Mouse (Mus musculus) kidney, adult 2 months (tissue): ENCODE results near the gene Zfp64.

ENCODE experiments used
- CTCF ChIP-seq: fragments of 200-500 bp; conservative IDR thresholded peaks from 2 replicates; pipeline ENCODE4 v1.5.1; 2011; ENCODE audit warnings: low read depth, mild to moderate bottlenecking, control low read depth, low read length, moderate library complexity, mixed read lengths; ENCODE audit not compliant: insufficient read depth, insufficient read length
- POLR2A ChIP-seq: fragments of 200-500 bp; IDR thresholded peaks from one replicate; pipeline ENCODE4 v1.6.1; 2011; ENCODE audit warnings: low read depth, low read length, control low read depth

GRCm38 (mm10) chr2:168876631-168877030 lies 78.8 kb downstream of the Zfp64 start:
- no peak for TF ChIP-seq CTCF
- no peak for TF ChIP-seq POLR2A
